Mouse (Mus musculus) gastrocnemius, postnatal 14 days (tissue): ENCODE results near the gene Cyp3a13. TPM values are rescaled to one million over a fixed set of nuclear protein-coding genes. Genes with fewer than 3 reads are reported as not detected.
"Not testable (repeated sequence)": the region's sequence is repeated elsewhere in the genome, so short reads cannot be mapped to it uniquely, and the experiment has no call there.

Experiments
- DNase-seq: peaks from one replicate; pipeline ENCODE4 v3.0.0; 2021; ENCODE audit warnings: mixed read lengths
- intact Hi-C: fragments of 180-260 bp; cut with DNase I; formaldehyde crosslinking; loops from one replicate; pipeline ENCODE4 v1.15.1; 2025; ENCODE audit warnings: low total_unique reads
- total RNA-seq, 2 experiments: library from RNA; stranded (reverse); gene quantifications; 2 replicates each; pipeline ENCODE4 v1.2.3; 2021

Gene Cyp3a13
- total RNA-seq, 2 experiments from 2014 or later = not detected

GRCm38 (mm10) chr5:137877860-137878259, 43.6 kb downstream of the Cyp3a13 start:
- no peak for DNase-seq
- intact Hi-C loops = loop anchor here (5.0 kb wide), 1 partner anchor 86 kb away; no protein-coding TSS in a partner anchor

- intact Hi-C loops = loop anchor here (5.0 kb wide), 1 partner anchor 83 kb away; no protein-coding TSS in a partner anchor
- DNase-seq = no peak
Measured at GRCm38 (mm10) chr5:137875054-137875453, 46.4 kb downstream of the Cyp3a13 start.

DNA sequence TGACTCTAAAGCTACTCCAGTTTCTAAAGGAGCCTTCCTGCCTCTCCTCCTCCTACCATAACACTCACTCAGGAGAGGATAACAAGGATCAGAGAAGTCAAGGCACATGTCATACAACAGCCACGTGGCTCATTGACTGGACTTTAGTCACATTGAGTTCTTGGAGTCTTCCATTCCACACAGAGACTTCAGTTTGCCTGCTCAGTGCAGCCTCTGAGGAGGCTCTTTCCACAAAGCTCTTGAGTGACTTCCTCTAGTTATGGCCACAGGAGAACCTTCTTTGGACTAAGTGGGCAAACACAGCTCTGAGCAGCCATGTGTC, 49.1 kb downstream of the Cyp3a13 start:
- intact Hi-C loops, DNase-seq: not testable (repeated sequence)

GRCm38 (mm10) chr5:137871644-137872380, 49.6 kb downstream of the Cyp3a13 start, which contains the start of gene Pilrb2:
Gene Pilrb2 (minus strand): TSS chr5:137871815.
- intact Hi-C loops, DNase-seq: not testable (repeated sequence)

GRCm38 (mm10) chr5:137868600-137868999, 52.8 kb downstream of the Cyp3a13 start:
- DNase-seq, intact Hi-C loops: not testable (repeated sequence)

- DNase-seq, intact Hi-C loops: not testable (repeated sequence)
Measured at GRCm38 (mm10) chr5:137864008-137864407, 57.4 kb downstream of the Cyp3a13 start.

GRCm38 (mm10) chr5:137857960-137858710, 63.3 kb downstream of the Cyp3a13 start, which contains the start of gene Pilrb1:
Gene Pilrb1 (minus strand): TSS chr5:137858106.
- DNase-seq, intact Hi-C loops: not testable (repeated sequence)

DNA sequence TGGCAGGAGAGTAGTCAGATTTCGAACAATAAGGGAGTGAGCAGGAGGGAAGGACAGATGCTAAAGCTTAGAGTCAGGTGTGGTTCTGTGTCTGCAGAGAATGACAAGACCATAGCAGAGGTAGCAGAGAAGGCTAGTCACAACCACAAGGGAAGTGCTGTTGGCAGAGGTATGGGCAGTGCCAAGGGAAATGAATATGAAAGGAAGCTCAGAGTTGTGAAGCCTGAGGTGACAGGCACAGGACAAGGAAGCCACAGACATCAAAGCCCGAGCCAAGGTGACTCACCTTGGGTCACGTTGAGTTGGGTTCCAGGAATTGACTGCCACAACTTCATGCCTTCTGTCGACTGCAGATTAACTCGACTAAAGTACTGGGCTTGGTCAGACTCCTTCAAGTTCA, 64.5 kb downstream of the Cyp3a13 start:
- DNase-seq, intact Hi-C loops: not testable (repeated sequence)

GRCm38 (mm10) chr5:137854907-137855306, 66.5 kb downstream of the Cyp3a13 start:
- DNase-seq, intact Hi-C loops: not testable (repeated sequence)

GRCm38 (mm10) chr5:137850313-137850712, 71.1 kb downstream of the Cyp3a13 start:
- intact Hi-C loops, DNase-seq: not testable (repeated sequence)

Other genes starting within 250 kb of the Cyp3a13 start
- gene Agfg2, start 236.9 kb downstream of the Cyp3a13 start, total RNA-seq = 1 to 10 TPM; 4.9 to 5.8 TPM
- gene Nyap1, start 180.0 kb downstream of the Cyp3a13 start, total RNA-seq = under 1 TPM; 0.39 to 0.42 TPM
- gene Tsc22d4, start 175.9 kb downstream of the Cyp3a13 start, total RNA-seq = 100 to 1,000 TPM; 118 to 156 TPM
- gene Ppp1r35, start 142.8 kb downstream of the Cyp3a13 start, total RNA-seq = 1 to 10 TPM; 6.8 to 7.2 TPM
- gene Mepce, start 134.0 kb downstream of the Cyp3a13 start, total RNA-seq = 10 to 100 TPM; 20.7 to 21.1 TPM
- gene Zcwpw1, start 133.8 kb downstream of the Cyp3a13 start, total RNA-seq = 1 to 10 TPM in 1 of 2 experiments, under 1 TPM in 1; 0.84 to 1.7 TPM
- under 1 TPM; 0.27 to 0.33 TPM for gene Pilra, start 85.3 kb downstream of the Cyp3a13 start, total RNA-seq
- gene Pilrb1, start 63.5 kb downstream of the Cyp3a13 start, total RNA-seq = not detected
- gene Pilrb2, start 49.8 kb downstream of the Cyp3a13 start, total RNA-seq = under 1 TPM in 1 of 2 experiments, not detected in 1; 0.53 TPM
- gene Gjc3, start 41.5 kb upstream of the Cyp3a13 start, total RNA-seq = 1 to 10 TPM; 3.0 to 6.7 TPM
- gene Azgp1, start 59.9 kb upstream of the Cyp3a13 start, total RNA-seq = not detected
- gene Smok3a, start 99.6 kb upstream of the Cyp3a13 start, total RNA-seq = not detected
- not detected for gene Smok3b, start 99.8 kb upstream of the Cyp3a13 start, total RNA-seq
- not detected for gene Smok3c, start 131.6 kb upstream of the Cyp3a13 start, total RNA-seq
- 10 to 100 TPM; 10.8 to 11.2 TPM for gene Zkscan1, start 163.5 kb upstream of the Cyp3a13 start, total RNA-seq
- 10 to 100 TPM; 10.3 to 10.6 TPM for gene Zscan21, start 195.3 kb upstream of the Cyp3a13 start, total RNA-seq
- 1 to 10 TPM; 5.3 to 6.0 TPM for gene Zfp113, start 234.1 kb upstream of the Cyp3a13 start, total RNA-seq
- 100 to 1,000 TPM; 107 to 110 TPM for gene Cops6, start 239.5 kb upstream of the Cyp3a13 start, total RNA-seq